Mouse (Mus musculus) lung, postnatal 0 days (tissue): Measurements from ENCODE around the gene Mical3. TPM values are rescaled to one million over a fixed set of nuclear protein-coding genes. Genes with fewer than 3 reads are reported as not detected.

Experiments used
- ATAC-seq: fragments of 200-750 bp; cut with Nextera tagmentation; 2 replicates; pipeline ENCODE4 v1.8.0; 2017; ENCODE audit warnings: moderate library complexity
- DNase-seq: peaks from one replicate; pipeline ENCODE4 v3.0.0-alpha.2; 2016; ENCODE audit warnings: low spot score
- H3K27ac ChIP-seq: fragments of 300-500 bp; sonication (generic); 2 replicates; pipeline ENCODE4 v1.5.1; 2014; ENCODE audit warnings: antibody characterized with exemption, mild to moderate bottlenecking, low read length, mixed read lengths
- H3K27me3 ChIP-seq: fragments of 300-500 bp; sonication (generic); replicated peaks from 2 replicates; pipeline ENCODE4 v1.6.1; 2014; ENCODE audit warnings: low read length, mixed read lengths; ENCODE audit not compliant: insufficient read depth
- H3K36me3 ChIP-seq: fragments of 300-500 bp; sonication (generic); 2 replicates; pipeline ENCODE4 v1.6.1; 2014; ENCODE audit warnings: low read length, mixed read lengths; ENCODE audit not compliant: insufficient read depth
- H3K4me1 ChIP-seq: fragments of 300-500 bp; sonication (generic); 2 replicates; pipeline ENCODE4 v1.6.1; 2014; ENCODE audit warnings: antibody characterized with exemption, low read depth, low read length, mixed read lengths; ENCODE audit not compliant: insufficient read depth
- H3K4me2 ChIP-seq: fragments of 300-500 bp; sonication (generic); replicated peaks from 2 replicates; pipeline ENCODE4 v1.6.1; 2014; ENCODE audit warnings: low read depth, mild to moderate bottlenecking, low read length, moderate library complexity, mixed read lengths
- H3K4me3 ChIP-seq: fragments of 300-500 bp; sonication (generic); 2 replicates; pipeline ENCODE4 v1.5.1; 2014; ENCODE audit warnings: low read depth, low read length
- H3K9ac ChIP-seq: fragments of 300-500 bp; sonication (generic); replicated peaks from 2 replicates; pipeline ENCODE4 v1.6.1; 2014; ENCODE audit warnings: low read depth, mild to moderate bottlenecking
- H3K9me3 ChIP-seq: fragments of 300-500 bp; sonication (generic); 2 replicates; pipeline ENCODE4 v1.6.1; 2016; ENCODE audit warnings: low read length, mixed read lengths
- CTCF ChIP-seq: IDR thresholded peaks from 2 replicates; pipeline ENCODE4 v1.5.1; 2016; ENCODE audit warnings: antibody characterized with exemption, mild to moderate bottlenecking
- EP300 ChIP-seq: IDR thresholded peaks from 2 replicates; pipeline ENCODE4 v1.6.1; 2016; ENCODE audit warnings: antibody characterized with exemption, mild to moderate bottlenecking, control low read depth
- WGBS: fragments of 180-500 bp; shearing (Covaris S2); extraction: QIAGEN DNeasy Blood & Tissue Kit; methylation state at CpG from one replicate; pipeline ENCODE4 v1.1.7; 2014; 5-methylcytosine and 5-hydroxymethylcytosine counted together
- polyA plus RNA-seq: library from polyadenylated mRNA; unstranded; fragments of >200 nt; fragmentation: Nextera tagmentation; extraction: Ambion mirVana; gene quantifications from 2 replicates; pipeline ENCODE4 v1.2.1, GENCODE M21; 2015

Mical3 gene
- polyA plus RNA-seq, 1 experiment from 2014 or later = 12.8 TPM

- Histone ChIP-seq H3K4me1 (no peaks in the 10 kb centered on the region), H3K4me3 (no peak overlapping the region), H3K4me2 (no peak overlapping the region), H3K9me3 (no peaks in the 10 kb centered on the region), H3K36me3 (no peaks in the 10 kb centered on the region), H3K9ac (no peak overlapping the region), H3K27ac (no peak overlapping the region), H3K27me3 (peaks cover 38% of the 10 kb centered on the region)
- no peak for TF ChIP-seq EP300
- no peak for TF ChIP-seq CTCF
- ATAC-seq (no peak), DNase-seq (no peak)
- WGBS = 50% methylated on average over 3 of the region's 3 CpGs
These were observed 3.5 kb upstream of the Mical3 start for GRCm38 (mm10) chr6:121134249-121134648.

GRCm38 (mm10) chr6:121130039-121130705 lies 627 bp downstream of the Mical3 start:
- TF ChIP-seq CTCF = peak; percentile 96
- TF ChIP-seq EP300 = no peak
- Histone ChIP-seq H3K4me3 (peak overlapping the region; percentile 4; the same call in 1 of the 2 replicates), H3K27me3 (peaks cover 41% of the 10 kb centered on the region), H3K27ac (no peak overlapping the region), H3K9me3 (no peaks in the 10 kb centered on the region), H3K4me2 (peak overlapping the region; percentile 46), H3K36me3 (no peaks in the 10 kb centered on the region), H3K9ac (no peak overlapping the region), H3K4me1 (no peaks in the 10 kb centered on the region)
- DNase-seq (peak; percentile 91), ATAC-seq (peak; percentile 95)
- 2% methylated on average over 32 of the region's 32 CpGs for WGBS

GRCm38 (mm10) chr6:121129506-121129905 lies 1.3 kb downstream of the Mical3 start:
- peak; percentile 17; the same call in 1 of the 2 replicates for ATAC-seq
- H3K4me3 ChIP-seq = peak overlapping the region; percentile 4; the same call in 1 of the 2 replicates
- H3K27me3 ChIP-seq = peaks cover 38% of the 10 kb centered on the region
- WGBS = 14% methylated on average over 21 of the region's 21 CpGs
- peak overlapping the region; percentile 46 for H3K4me2 ChIP-seq
- H3K36me3 ChIP-seq = no peaks in the 10 kb centered on the region
- no peak for TF ChIP-seq EP300
- TF ChIP-seq CTCF = no peak
- no peak overlapping the region for H3K9ac ChIP-seq
- H3K27ac ChIP-seq = no peak overlapping the region
- no peak for DNase-seq
- no peaks in the 10 kb centered on the region for H3K9me3 ChIP-seq
- no peaks in the 10 kb centered on the region for H3K4me1 ChIP-seq

DNA sequence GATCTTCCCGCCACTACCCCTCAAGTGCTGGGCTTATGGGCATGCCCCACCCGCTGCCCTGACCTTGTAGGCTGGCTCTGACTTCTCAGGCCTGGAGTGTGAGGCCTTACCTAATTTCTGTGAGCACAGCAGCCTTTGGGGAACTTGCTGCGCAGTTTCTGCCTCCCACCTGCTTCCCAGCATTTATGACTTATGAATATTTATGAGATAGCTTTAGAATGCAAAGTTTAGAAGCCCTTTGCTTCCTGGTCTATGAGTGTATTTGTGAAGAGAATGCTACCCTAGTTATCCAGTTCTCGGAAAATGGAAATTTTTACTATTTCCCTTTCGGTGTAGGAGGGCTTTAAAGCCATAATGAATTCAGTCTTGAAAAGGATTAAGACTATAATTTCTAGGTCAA lies 2.1 kb downstream of the Mical3 start:
- ATAC-seq (no peak), DNase-seq (no peak)
- Histone ChIP-seq H3K9me3 (no peaks in the 10 kb centered on the region), H3K36me3 (no peaks in the 10 kb centered on the region), H3K27me3 (peaks cover 34% of the 10 kb centered on the region), H3K9ac (no peak overlapping the region), H3K27ac (no peak overlapping the region), H3K4me1 (no peaks in the 10 kb centered on the region), H3K4me3 (no peak overlapping the region), H3K4me2 (no peak overlapping the region)
- WGBS = 95% methylated on average over 5 of the region's 5 CpGs
- TF ChIP-seq EP300 (no peak), CTCF (no peak)

- no peaks in the 10 kb centered on the region for H3K9me3 ChIP-seq
- no peak overlapping the region for H3K4me3 ChIP-seq
- no peak overlapping the region for H3K4me2 ChIP-seq
- no peaks in the 10 kb centered on the region for H3K4me1 ChIP-seq
- TF ChIP-seq EP300 = no peak
- no peak for TF ChIP-seq CTCF
- WGBS = 56% methylated on average over 3 of the region's 3 CpGs
- DNase-seq = no peak
- H3K36me3 ChIP-seq = no peaks in the 10 kb centered on the region
- H3K27me3 ChIP-seq = peaks cover 31% of the 10 kb centered on the region
- no peak overlapping the region for H3K27ac ChIP-seq
- no peak overlapping the region for H3K9ac ChIP-seq
- ATAC-seq = no peak
These were observed 3.1 kb downstream of the Mical3 start for GRCm38 (mm10) chr6:121127726-121128125.

GRCm38 (mm10) chr6:121126202-121126601 lies 4.6 kb downstream of the Mical3 start:
- Histone ChIP-seq H3K4me1 (no peaks in the 10 kb centered on the region), H3K9ac (no peak overlapping the region), H3K4me3 (no peak overlapping the region), H3K36me3 (no peaks in the 10 kb centered on the region), H3K9me3 (no peaks in the 10 kb centered on the region), H3K27ac (no peak overlapping the region), H3K27me3 (peaks cover 18% of the 10 kb centered on the region), H3K4me2 (no peak overlapping the region)
- ATAC-seq = no peak
- DNase-seq = no peak
- WGBS = 84% methylated on average over 5 of the region's 5 CpGs
- TF ChIP-seq CTCF = no peak
- TF ChIP-seq EP300 = no peak
